In genomic region chr16:46384279-46384678, GRCm38 (mm10) we compare ENCODE assay signal across 27 mouse cellular contexts.
"Had no signal": no experiment of that assay in that cellular context is flagged by ENCODE, and none has a peak within 500 bp of the region (broad histone marks: within the 10 kb centered on the region; RNA-seq: fewer than 3 reads in every experiment).

No protein-coding gene starts in this region.

- H3K36me3 ChIP-seq: heart, embryonic 13.5 days; heart, embryonic 15.5 days; hindbrain, embryonic 13.5 days; hindbrain, embryonic 15.5 days; limb, embryonic 10.5 days; limb, embryonic 12.5 days; liver, embryonic 13.5 days; liver, embryonic 15.5 days had no signal

- H3K9ac ChIP-seq: heart, embryonic 13.5 days; heart, embryonic 15.5 days; hindbrain, embryonic 13.5 days; hindbrain, embryonic 15.5 days; limb, embryonic 12.5 days; liver, embryonic 13.5 days; liver, embryonic 15.5 days; liver, postnatal 0 days had no signal

- DNase-seq: gastrocnemius, postnatal 14 days; gastrocnemius, postnatal 36 days; heart, adult 11 months; heart, adult 2 months; heart, postnatal 14 days; heart, postnatal 36 days; kidney, adult 11 months; kidney, adult 2 months; kidney, postnatal 10 days; kidney, postnatal 25 days; kidney, postnatal 4 days; liver; liver, embryonic 13.5 days; liver, postnatal 0 days had no signal

- ATAC-seq: hindbrain, postnatal 0 days; intestine, embryonic 16.5 days; liver, postnatal 0 days had no signal

- H3K27me3 ChIP-seq: heart, embryonic 13.5 days; heart, embryonic 15.5 days; hindbrain, embryonic 13.5 days; hindbrain, embryonic 15.5 days; limb, embryonic 12.5 days; liver, embryonic 13.5 days; liver, embryonic 15.5 days had no signal

- H3K9me3 ChIP-seq: heart, embryonic 13.5 days; heart, embryonic 15.5 days; hindbrain, embryonic 13.5 days; hindbrain, embryonic 15.5 days; limb, embryonic 10.5 days; limb, embryonic 12.5 days; liver, embryonic 13.5 days; liver, embryonic 15.5 days had no signal

- H3K4me2 ChIP-seq: heart, embryonic 11.5 days; heart, embryonic 13.5 days; heart, embryonic 15.5 days; hindbrain, embryonic 13.5 days; hindbrain, embryonic 15.5 days; limb, embryonic 12.5 days; liver, embryonic 11.5 days; liver, embryonic 13.5 days; liver, embryonic 15.5 days had no signal

- H3K4me3 ChIP-seq: heart, adult 2 months; heart, embryonic 13.5 days; heart, embryonic 15.5 days; hindbrain, embryonic 13.5 days; hindbrain, embryonic 15.5 days; layer of hippocampus, adult 2 months; left cerebral cortex, adult 2 months; limb, embryonic 10.5 days; limb, embryonic 12.5 days; liver, embryonic 13.5 days; liver, embryonic 15.5 days had no signal

- H3K27ac ChIP-seq: heart, adult 2 months; heart, embryonic 13.5 days; heart, embryonic 15.5 days; hindbrain, embryonic 13.5 days; hindbrain, embryonic 15.5 days; hindbrain, postnatal 0 days; layer of hippocampus, adult 2 months; left cerebral cortex, adult 2 months; limb, embryonic 10.5 days; limb, embryonic 12.5 days; liver, embryonic 13.5 days; liver, embryonic 15.5 days had no signal

- H3K4me1 ChIP-seq: heart, embryonic 15.5 days; limb, embryonic 10.5 days; limb, embryonic 12.5 days; liver, embryonic 13.5 days; liver, embryonic 15.5 days had no signal
